Mouse (Mus musculus) gastrocnemius, adult 8-10 months (tissue): ENCODE measurements around the gene Gjb4. TPM values are rescaled to one million over a fixed set of nuclear protein-coding genes. Genes with fewer than 3 reads are reported as not detected.

Experiments
- DNase-seq, 2 experiments: peaks; one replicate each; pipeline ENCODE4 v3.0.0; 2022; ENCODE audit warnings: low spot score in 2 of 2
- total RNA-seq, 4 experiments: library from RNA; stranded (reverse); gene quantifications; 2 replicates each; pipeline ENCODE4 v1.2.4; 2022

Gjb4 gene
- total RNA-seq, 4 experiments from 2014 or later, result not detected

DNA sequence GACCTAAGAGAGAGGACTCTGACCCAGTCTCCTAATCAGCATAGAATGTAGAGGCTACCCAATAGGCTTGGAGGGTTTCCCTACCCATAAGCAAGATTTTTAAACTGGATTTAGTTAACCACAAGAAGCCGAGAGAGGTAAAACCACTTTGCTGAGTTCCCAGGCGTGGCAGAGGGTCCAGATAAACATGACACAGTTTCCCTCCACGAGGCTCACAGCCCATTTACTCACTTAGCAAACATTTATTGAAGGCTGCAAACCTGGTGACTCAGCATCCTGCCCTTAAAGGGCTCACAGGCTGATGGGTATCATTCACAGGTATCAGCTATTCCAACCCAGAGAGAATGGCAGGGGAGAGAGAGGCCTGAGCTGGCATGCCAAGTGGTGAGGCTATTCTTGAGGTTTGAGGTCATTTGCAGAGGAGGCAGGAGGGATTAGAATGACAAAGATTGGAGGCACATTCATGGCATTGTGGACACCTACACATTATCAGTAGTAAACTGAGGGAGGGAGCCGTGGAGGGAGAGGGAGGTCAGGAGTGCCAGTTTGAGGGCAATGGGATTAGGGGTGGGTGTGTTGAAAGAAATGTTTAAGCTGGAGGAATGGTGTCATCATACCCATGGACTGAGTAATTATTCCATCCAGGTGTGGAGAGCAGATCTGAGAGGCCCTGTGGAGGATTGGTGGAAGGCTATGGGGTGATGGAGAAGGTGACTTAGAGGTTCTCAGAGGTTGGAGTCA, 4.2 kb downstream of the Gjb4 start:
- no peak for DNase-seq

DNA sequence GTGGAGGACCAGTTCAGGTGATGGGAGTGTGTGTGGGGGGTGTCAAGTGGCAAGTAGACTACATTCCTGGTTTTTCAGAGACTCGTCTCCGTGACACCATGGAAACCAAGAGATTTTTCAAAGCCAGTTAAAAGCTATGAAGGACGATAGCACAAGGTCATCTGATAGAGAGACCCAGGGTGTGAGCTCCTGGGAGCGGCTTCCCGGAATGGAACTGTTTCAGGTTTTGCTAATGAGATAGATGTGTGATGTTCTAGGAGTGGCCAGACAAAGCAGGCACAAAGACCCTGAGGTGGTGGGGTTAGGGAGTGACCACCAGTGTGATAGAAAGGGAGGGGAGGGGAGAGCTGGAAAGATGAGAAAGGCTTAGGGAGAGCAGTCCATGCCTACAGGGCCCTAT, 8.9 kb downstream of the Gjb4 start:
- no peak for DNase-seq

DNA sequence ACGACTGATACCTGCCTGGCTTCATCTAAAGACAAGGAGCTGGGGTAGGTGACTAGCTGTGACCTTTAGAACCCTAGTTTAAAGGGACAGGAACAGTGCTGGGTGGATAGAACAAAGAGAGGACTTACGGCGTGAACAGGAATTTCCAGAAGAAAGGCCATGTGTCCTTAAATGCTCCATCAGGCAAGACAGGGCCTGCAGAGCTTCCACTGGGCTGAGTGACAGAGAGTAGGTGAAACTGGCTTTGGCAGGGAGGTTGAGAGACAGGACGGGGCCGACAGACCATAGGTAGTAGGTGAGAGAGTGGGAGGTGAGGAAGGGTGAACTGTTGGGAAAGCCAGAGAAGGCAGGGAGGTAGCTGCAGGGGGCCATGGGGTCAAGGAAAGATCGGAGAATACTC, 12.5 kb downstream of the Gjb4 start:
- no peak for DNase-seq

DNA sequence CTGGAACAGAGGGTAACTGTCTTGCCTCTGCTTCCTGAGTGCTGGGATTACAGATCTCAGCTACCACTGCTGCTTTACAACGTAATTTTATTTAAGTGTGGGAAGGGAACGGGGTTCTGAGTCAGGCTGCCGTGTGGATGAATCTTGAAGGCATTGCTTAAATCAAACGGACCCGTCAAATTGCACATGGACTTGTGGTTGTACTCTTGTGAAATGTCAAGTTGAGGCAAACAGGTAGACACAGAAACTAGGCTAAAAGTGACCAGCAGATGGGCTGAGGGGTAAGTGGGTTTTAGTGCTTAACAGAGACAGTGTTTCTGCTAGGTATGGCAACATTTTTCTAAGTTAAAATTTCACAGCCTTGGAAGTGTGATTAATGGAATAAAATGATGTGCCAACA, 16.2 kb downstream of the Gjb4 start:
- DNase-seq, result no peak

DNA sequence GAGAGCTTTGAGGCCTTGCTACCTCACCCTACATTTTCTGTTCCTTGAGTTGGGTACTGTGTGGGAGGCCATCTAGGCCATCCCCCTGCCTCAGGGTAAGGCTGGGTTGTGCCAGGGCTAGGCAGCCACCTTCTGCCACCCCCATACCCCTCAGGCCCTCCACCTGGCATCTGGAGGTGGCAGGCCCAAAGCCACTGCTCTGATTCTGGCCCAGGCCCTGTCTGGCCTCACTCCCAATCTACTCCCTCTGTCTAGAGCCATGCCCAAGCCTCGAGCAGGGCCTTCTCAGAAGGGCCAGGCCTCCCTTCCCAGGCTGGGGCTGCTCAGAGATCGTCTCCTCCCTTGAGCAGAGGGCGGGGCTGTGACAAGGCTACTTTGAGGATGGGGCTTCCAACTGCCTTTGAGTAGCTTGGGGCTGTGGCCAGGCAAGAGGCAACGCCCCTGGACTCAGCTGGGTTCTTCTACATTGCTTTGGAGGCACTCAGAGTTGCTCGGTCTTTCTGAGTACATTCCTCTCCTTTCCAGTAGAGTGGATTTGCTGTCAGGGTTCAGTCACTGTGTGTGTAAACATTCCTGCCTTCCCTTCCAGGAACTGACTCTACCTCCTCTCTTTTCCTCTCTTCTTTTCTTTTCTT, 18.9 kb downstream of the Gjb4 start:
- no peak for DNase-seq

DNA sequence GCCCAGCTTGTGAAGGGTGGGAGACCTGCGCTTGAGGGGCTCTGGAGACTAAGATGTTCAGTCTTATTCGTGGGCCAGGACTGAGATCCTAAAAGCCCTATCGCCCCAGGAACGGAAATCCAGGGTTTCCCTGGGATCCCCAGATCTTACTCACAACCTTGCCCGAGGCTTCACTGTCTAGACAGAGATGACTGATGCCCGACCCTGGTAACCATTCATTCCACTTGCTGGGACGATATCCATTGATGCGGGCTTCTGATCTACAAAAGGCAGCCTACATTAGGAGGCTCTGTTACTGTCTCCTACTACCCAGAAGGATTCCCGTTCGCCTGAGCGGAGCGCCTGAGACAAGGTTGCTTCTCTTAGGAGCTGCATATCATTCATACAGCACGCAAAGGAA, 22.7 kb downstream of the Gjb4 start:
- no peak for DNase-seq

DNA sequence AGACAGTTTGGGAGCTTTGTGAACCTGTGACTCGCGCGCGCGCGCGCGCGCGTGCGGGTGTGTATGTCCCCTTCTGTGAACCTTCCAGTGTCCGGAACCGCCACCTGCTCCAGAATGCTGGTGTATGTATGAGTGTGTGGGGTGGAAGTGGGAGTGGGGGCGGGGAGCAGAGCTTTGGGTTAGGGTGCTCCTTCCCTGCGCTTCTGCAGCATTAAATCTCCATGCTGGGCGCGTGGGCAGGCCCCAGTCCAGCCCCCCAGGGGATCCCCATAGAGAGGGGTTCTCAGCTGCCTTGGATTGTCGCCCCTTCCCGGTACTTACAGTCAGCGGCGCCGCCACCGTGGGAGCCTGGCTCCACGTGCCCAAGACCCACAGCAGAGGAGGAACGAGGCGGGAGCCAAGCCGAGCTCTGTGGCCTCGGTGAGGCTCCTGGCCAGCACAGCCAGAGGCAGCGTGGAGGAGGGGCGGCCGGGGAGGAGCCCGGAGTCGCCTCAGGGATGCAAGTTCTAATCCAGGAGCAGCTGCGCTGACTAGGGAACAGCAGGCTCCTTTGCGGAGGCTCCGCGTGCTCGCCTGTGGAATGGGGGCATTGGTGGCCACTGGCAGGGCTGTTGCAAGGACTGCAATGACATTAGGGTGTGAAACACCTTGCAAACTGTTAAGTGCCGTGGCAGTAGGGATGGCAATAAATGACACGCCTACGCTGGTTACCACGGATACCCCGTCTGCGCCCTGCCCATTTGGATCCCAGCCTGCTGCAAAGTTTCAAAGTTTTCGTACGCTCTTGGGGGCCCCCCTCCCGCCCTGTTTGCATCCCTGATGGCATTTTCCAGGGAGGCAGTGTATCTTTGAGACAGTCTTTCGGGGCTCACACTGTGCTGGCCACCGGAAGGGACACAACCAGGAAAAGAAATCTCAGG, 23.4 kb downstream of the Gjb4 start, which contains the start of gene Gjb3:
TSS of gene Gjb3 (minus strand) at position 664 of the 920 bp plus-strand sequence.
- DNase-seq, result no peak

DNA sequence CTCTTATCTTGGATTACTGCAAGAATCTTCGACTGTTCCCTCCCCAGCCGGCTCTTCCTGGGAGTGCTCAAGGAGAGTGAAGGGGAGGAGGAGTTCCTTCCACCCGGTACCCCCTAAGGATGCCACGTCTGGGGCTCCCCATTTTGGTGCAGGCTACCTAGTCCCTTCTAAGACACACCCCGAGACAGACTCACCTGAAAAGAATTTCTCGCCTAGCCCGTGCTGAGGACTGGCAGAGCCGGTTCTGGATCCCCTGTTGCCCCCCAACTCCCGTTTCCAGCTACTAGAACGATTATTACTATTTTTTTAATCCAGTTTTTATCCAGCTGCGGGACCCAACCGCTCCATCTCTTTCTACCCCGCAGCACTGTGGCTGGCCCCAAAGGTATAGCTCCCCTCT, 24.1 kb downstream of the Gjb4 start:
- DNase-seq, result no peak

DNA sequence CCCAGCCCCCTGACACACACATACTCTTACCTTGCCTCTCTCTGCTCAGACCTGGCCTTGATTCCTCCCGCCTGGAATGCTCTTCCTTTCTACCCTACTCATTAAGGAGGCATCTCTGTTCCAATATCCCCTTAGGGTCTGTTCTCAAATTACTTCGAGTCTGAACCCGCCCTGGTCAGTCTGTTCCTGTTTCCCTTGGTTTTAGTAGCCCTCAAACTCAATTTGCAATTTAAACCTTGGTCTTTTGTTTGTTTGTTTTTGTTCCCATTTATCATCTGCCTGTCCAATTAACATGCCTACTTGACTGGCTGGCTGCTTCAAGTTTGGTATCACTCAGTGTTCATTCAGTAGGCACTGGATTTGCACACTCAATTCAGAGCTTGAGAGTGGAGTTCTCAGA, 24.8 kb downstream of the Gjb4 start:
- no peak for DNase-seq

DNA sequence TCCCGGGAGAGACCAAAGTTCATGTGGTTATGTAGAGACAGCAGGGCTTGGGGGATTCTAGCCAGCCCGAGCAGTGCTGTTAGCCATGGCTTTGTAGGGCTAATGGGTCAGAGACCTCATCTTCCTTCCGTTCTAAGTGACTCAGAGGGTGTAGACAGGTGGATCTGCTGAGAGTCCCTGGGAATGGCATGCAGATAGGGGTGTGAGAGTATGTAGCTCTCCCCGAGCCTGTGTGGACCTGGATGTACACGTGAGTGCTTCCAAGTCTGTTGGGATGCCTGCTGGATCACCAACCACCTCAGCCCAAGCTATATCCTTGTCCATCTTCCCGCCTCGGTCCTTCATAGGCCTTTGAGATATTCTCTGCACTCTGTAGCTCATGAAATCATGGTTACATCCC, 25.5 kb downstream of the Gjb4 start:
- no peak for DNase-seq

DNA sequence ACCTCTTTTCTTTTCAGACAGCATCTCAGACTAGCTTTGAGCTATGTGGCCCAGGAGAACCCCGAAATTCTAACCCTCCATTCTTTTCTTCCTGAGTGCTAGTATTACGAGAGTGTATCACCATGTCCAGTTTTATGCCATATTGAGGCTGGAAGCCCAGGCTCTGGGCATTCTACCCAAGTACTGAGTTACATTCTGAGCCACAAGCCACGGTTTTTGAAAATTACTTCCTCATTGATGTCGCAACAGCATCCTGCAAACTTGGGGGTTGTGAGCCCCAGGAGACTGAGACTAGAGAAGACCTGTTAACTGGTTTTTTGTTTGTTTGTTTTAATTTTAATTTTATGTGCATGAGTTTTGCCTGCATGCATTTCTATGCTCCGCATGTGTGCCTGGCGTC, 26.1 kb downstream of the Gjb4 start:
- no peak for DNase-seq

DNA sequence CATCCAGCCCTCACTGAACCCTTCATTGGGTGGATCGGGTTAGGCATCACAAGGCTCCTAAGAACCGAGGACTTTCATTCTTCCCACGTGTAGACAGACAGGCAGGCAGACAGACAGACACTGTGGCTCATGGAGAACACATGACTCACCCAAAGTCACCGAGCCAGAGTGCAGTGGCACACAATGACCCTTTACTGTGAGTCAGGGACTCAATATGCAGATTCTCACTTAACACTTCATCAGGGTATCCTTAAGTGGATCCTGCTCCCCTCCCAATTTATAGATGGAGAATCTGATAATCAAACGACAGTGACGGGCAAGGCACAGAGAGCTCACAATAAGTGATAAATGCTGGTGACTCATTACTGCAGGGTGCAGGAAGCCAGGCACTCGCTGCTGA, 26.6 kb downstream of the Gjb4 start:
- DNase-seq, result no peak

DNA sequence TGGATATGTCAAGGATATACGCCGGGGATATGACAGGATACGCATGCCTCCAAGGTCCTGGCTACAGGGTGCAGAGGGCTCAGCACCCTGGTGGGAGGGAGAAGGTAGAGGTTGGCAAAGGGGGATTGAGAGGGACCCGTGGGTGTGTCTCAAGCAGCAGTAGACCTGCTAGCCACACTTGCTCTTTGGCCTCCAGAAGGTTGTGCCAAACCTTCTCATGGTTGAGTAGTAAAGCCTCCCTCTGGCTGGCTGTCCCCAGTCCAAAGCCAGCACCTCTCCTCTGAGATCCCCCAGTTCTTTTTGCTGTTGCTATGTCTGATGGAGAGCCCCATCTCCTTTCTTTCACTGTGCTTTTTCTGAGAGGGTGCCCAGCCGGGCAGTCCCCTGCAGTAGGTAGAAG, 28.6 kb downstream of the Gjb4 start:
- DNase-seq, result no peak

DNA sequence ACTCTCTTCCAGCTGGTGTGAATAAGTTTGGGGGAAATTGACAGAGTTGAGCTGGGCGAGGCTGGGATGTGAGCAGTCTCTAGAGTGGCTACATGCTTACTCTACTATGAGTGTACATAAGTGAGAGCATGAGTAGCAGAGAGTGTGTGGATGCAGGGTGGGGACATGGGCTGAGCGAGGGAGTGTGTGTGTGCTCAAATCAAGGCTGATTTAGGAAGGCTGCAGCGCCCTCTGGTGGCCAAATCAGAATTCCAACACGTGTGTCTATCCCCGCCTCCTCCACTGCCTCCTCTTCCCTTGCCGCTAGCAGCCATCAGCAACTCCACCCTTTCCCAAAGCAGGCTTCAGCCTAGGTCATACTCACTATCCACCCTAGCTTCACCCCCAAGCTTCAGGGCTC, 29.1 kb downstream of the Gjb4 start:
- DNase-seq, result peak in 1 of 2 experiments; percentile 27

DNA sequence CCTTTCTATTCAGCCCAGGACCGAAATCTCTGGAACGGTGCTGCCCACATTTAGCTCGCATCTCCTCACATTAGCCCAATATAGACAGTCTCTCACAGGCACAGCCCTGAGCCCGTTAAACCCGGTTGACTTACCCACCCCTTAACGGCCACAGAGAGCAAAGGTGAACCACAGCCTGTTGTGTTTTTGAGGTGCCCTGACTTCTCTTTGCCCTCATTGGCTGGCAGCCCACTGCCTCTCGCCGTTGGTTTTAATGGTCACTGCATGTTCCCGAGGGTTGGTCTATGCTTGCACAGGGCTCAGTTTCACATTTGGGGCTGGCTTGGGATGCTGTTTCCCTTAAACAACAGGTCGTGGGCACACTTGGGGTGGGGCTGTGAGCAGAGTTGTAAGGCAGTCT, 29.6 kb downstream of the Gjb4 start:
- no peak for DNase-seq

DNA sequence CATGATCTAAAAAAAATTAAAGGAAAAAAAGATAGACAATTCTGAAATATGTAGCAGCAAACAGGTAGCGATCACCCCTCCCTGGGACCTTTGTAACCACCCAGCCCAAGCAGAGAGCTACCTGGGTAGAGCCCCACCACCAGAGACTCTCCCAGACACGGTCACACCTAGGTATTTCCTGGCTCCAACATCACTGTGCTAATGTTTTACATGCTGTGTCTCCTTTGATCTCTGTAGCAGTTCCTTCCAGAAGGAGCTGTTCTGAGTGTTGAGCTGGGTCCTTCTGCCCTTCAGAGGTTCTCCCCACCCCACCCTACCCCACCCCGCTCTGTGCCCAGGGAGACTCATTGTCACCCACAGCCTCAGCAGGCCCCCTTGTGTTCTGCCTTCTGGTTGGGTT, 30.2 kb downstream of the Gjb4 start:
- DNase-seq, result no peak

DNA sequence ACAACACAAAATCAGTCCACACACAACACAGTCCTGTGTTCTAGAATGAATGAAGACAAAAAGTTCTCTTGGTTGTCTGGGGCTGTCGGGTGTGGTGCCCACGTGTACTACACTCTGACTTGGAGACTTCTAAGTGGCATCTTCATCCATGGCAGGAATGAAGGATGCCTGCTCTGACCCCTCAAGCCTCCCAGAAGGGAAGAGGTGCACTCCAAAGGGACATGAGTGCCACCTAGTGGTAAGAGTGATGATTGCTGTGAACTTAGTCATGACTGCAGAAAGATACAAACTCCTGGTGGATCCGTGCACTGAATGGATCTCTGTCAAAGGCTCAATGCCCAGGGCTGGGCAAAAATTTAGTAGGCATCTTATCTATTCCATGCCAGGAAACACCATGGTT, 34.3 kb downstream of the Gjb4 start:
- DNase-seq, result no peak

DNA sequence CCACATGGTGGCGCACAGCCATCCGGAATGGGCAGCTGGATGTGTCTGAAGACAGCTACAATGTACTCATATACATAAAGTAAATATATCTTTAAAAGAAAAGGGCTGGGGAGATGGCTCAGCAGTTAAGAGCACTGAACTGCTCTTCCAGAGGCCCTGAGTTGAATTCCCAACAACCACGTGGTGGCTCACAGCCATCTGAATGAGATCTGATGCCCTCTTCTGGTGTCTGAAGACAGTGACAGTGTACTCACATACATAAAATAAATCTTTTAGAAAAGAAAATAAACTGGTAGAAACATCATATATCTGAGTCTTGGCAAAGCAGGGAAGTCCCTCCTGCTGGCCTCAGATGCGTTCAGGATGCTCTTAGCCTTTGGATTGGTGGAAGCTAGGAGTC, 36.7 kb downstream of the Gjb4 start:
- no peak for DNase-seq

DNA sequence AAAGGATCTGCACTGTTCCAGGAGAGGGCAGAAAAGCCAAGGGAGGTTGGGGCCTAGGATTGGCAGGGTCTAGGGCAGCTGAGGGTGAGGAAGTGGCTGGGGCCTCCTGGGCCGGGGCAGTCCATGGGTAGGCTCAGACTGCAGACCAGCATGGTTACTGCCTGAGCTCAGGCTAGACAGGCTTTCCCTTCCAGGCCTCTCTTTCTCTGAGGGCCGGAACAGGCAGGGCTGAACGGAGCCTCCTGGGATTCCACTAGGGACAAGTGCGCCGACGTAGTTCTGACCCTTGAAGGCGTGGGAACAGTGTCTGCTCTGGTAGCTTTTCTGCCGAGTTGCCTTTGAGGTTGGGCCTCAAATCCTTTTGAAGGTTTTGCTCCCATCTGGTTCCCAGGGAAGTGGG, 38.1 kb downstream of the Gjb4 start:
- DNase-seq, result no peak

DNA sequence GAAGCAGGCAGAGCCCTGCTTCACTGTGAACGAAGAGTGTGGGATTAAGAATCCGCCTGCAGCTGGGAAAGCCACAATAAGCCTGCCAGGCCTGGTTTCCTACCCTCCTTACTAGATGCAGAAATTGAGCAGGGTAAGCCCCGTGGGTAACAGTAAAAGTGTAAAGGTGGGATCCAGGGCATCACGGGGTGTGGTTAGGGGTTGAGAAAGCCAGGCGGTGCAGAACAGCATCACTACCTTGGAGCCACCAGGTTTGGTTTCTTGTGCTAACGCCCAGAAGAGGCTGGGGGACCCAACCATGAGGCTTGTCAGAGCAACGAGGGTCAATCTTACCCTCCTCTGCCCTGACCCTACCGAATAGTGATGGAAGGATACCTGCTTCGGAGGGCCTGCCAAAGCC, 39.3 kb downstream of the Gjb4 start:
- DNase-seq, result no peak

DNA sequence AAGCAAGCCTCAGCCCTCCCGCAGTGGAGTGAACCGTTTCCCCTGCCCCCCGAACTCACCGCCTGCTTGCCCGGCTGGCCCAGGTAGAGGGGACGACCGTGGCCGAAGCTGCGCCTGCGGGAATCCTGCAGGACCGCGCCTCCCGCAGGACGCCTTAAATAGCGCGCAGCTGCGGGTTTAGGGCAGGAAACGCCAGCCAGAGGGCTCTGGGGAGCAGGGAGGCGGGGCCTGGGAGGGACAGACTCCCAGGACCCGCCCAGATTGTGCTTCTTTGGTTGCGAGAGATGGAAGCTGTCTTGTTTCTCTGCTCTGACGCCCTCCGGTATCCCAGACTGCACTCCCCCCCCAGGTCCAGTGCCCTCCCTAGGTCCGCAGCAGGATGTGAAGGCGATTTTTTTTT, 40.0 kb downstream of the Gjb4 start, which contains the start of gene Gja4:
TSS of gene Gja4 (minus strand) at position 179 of the 400 bp plus-strand sequence.
- DNase-seq, result peak; percentile 35 to 57

DNA sequence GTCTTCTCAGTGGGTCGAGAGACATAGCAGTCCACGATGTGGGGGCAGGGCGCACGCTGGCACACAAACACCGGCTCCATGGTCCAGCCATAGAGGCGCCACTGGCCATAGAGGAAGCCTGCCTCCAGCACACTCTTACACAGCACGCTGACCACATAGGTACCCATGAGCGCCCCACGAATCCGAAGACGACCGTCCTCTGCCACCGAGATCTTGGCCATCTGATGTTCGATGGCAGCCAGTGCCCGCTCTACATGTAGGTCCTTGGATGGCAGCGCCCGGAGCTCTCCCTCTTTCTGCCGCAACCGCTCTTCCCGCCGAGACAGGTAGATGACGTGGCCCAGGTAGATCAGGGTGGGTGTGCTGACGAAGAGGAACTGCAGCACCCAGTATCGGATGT, 41.5 kb downstream of the Gjb4 start:
- no peak for DNase-seq
